21 mouse cellular contexts compared by ENCODE assay signal in genomic region chr4:116844324-116844723, GRCm38 (mm10). TPM values are rescaled to one million over a fixed set of nuclear protein-coding genes. Genes with fewer than 3 reads are reported as not detected.
DNase-seq lines count a peak whose midpoint lies in the region; ATAC-seq and TF ChIP-seq lines count a peak whose summit lies in the region.
"Had no signal": no experiment of that assay in that cellular context is flagged by ENCODE, and none has a peak within 500 bp of the region (broad histone marks: within the 10 kb centered on the region; RNA-seq: fewer than 3 reads in every experiment).

No protein-coding gene starts in this region.

- H3K4me2 ChIP-seq in liver, postnatal 0 days (ENCODE audit: low read depth, low read length), result no peak overlapping the region
- H3K4me2 ChIP-seq: forebrain, embryonic 13.5 days; heart, embryonic 11.5 days; hindbrain, embryonic 12.5 days; hindbrain, embryonic 15.5 days had no signal

- H3K9ac ChIP-seq in liver, adult 2 months (ENCODE audit: low read depth, low read length), result no peak overlapping the region
- no peak overlapping the region for H3K9ac ChIP-seq in liver, postnatal 0 days (replicated peaks)
- no peak overlapping the region for H3K9ac ChIP-seq in ES-Bruce4 (ENCODE audit: low read depth, poor library complexity, severe bottlenecking)
- H3K9ac ChIP-seq: forebrain, embryonic 13.5 days; hindbrain, embryonic 12.5 days; hindbrain, embryonic 15.5 days had no signal

- TF ChIP-seq EP300 in liver, postnatal 0 days (IDR thresholded peaks at IDR 0.05; ENCODE audit: low read depth), result no peak
- TF ChIP-seq EP300 in ES-Bruce4 (IDR thresholded peaks at IDR 0.05; ENCODE audit: insufficient read depth, low read depth, low read length), result no peak

- no peaks in the 10 kb centered on the region for H3K79me2 ChIP-seq in liver, adult 2 months (ENCODE audit: control insufficient read depth, insufficient read depth, low read length)

- ATAC-seq in liver, postnatal 0 days, result no peak
- ATAC-seq: CD4-positive, CD25-positive, alpha-beta regulatory T cell, adult 4 months; forebrain, embryonic 13.5 days; forebrain, embryonic 16.5 days had no signal

- peaks cover 3% of the 10 kb centered on the region; the same call in 1 of the 2 replicates for H3K9me3 ChIP-seq in liver, postnatal 0 days (ENCODE audit: low read length)
- H3K9me3 ChIP-seq in E14TG2a.4 (ENCODE audit: low read length), result no peaks in the 10 kb centered on the region
- no peaks in the 10 kb centered on the region for H3K9me3 ChIP-seq in ES-Bruce4 (replicated peaks; ENCODE audit: control insufficient read depth, insufficient read depth, low read length, poor library complexity, severe bottlenecking)
- H3K9me3 ChIP-seq: forebrain, embryonic 10.5 days; forebrain, embryonic 13.5 days; hindbrain, embryonic 12.5 days; hindbrain, embryonic 15.5 days had no signal

- H3K4me3 ChIP-seq in liver, adult 2 months (ENCODE audit: insufficient read depth, low read depth, low read length), result no peak overlapping the region
- no peak overlapping the region for H3K4me3 ChIP-seq in liver, postnatal 0 days (ENCODE audit: low read depth, low read length)
- no peak overlapping the region for H3K4me3 ChIP-seq in E14TG2a.4 (replicated peaks; ENCODE audit: low read length)
- no peak overlapping the region for H3K4me3 ChIP-seq in ES-Bruce4 (ENCODE audit: low read depth, low read length)
- H3K4me3 ChIP-seq: forebrain, embryonic 10.5 days; forebrain, embryonic 13.5 days; hindbrain, embryonic 12.5 days; hindbrain, embryonic 15.5 days had no signal

- TF ChIP-seq CTCF in liver, adult 2 months (IDR thresholded peaks at IDR 0.05; ENCODE audit: low read depth, low read length), result peak; percentile 18; the same call in 1 of the 2 replicates
- TF ChIP-seq CTCF in liver, postnatal 0 days (IDR thresholded peaks at IDR 0.05; ENCODE audit: low read depth), result no peak
- TF ChIP-seq CTCF in E14TG2a.4 (conservative IDR thresholded peaks at IDR 0.05; ENCODE audit: low read length) (peak; percentile 79), ES-Bruce4 (IDR thresholded peaks at IDR 0.05; ENCODE audit: low read depth, low read length) (peak; percentile 51)

- DNase-seq in liver, adult 2 months (ENCODE audit: extremely low read depth, low read depth, low spot score), result no peak
- DNase-seq in liver, postnatal 0 days, result no peak
- peak; percentile 79 for DNase-seq in ZHBTc4 (ENCODE audit: low read depth, low spot score)
- no peak for DNase-seq in left cerebral cortex, postnatal 4 days
- DNase-seq: adrenal gland, postnatal 10 days; adrenal gland, postnatal 36 days; cerebellum, adult 18-20 months; cerebellum, adult 9-10 months; cerebellum, postnatal 14 days; gastrocnemius, postnatal 10 days; heart, adult 11 months had no signal

- no peaks in the 10 kb centered on the region for H3K4me1 ChIP-seq in liver, adult 2 months (ENCODE audit: control insufficient read depth, insufficient read depth, low read length)
- no peaks in the 10 kb centered on the region for H3K4me1 ChIP-seq in liver, postnatal 0 days (ENCODE audit: insufficient read depth)
- H3K4me1 ChIP-seq in E14TG2a.4 (replicated peaks; ENCODE audit: low read depth, low read length) (peaks cover 10% of the 10 kb centered on the region), ES-Bruce4 (ENCODE audit: control insufficient read depth, insufficient read depth, low read length) (no peaks in the 10 kb centered on the region)
- H3K4me1 ChIP-seq: forebrain, embryonic 13.5 days; hindbrain, embryonic 12.5 days; hindbrain, embryonic 15.5 days had no signal

- no peaks in the 10 kb centered on the region for H3K36me3 ChIP-seq in liver, adult 2 months (ENCODE audit: control insufficient read depth, insufficient read depth, low read length)
- no peaks in the 10 kb centered on the region for H3K36me3 ChIP-seq in liver, postnatal 0 days (replicated peaks; ENCODE audit: insufficient read depth, low read length)
- H3K36me3 ChIP-seq in E14TG2a.4 (ENCODE audit: insufficient read depth, low read length) (no peaks in the 10 kb centered on the region), ES-Bruce4 (ENCODE audit: control insufficient read depth, insufficient read depth, low read length, poor library complexity, severe bottlenecking) (no peaks in the 10 kb centered on the region)
- H3K36me3 ChIP-seq: forebrain, embryonic 10.5 days; hindbrain, embryonic 12.5 days; hindbrain, embryonic 15.5 days had no signal

- WGBS in liver, adult 2 months, result 97% methylated on average over 3 of the region's 3 CpGs
- 87% methylated on average over 3 of the region's 3 CpGs for WGBS in liver, postnatal 0 days (ENCODE audit: insufficient replicate concordance)

- no peak overlapping the region for H3K27ac ChIP-seq in liver, adult 2 months (replicated peaks; ENCODE audit: insufficient read depth, low read depth, low read length)
- no peak overlapping the region for H3K27ac ChIP-seq in liver, postnatal 0 days (ENCODE audit: low read depth)
- no peak overlapping the region for H3K27ac ChIP-seq in ES-Bruce4 (ENCODE audit: insufficient read depth, low read length)
- H3K27ac ChIP-seq: forebrain, embryonic 10.5 days; forebrain, embryonic 13.5 days; hindbrain, embryonic 12.5 days; hindbrain, embryonic 15.5 days had no signal

- TF ChIP-seq POLR2A in liver, adult 2 months (IDR thresholded peaks at IDR 0.05; ENCODE audit: extremely low read depth, insufficient read depth, low read length), result no peak
- no peak for TF ChIP-seq POLR2A in ES-Bruce4 (IDR thresholded peaks at IDR 0.05; ENCODE audit: insufficient read depth, low read length)

- intact Hi-C loops in left cerebral cortex, postnatal 4 days (cut with DNase I), result no loop called here

- H3K27me3 ChIP-seq in liver, adult 2 months (ENCODE audit: control insufficient read depth, insufficient read depth, low read length), result no peaks in the 10 kb centered on the region
- no peaks in the 10 kb centered on the region for H3K27me3 ChIP-seq in liver, postnatal 0 days (ENCODE audit: insufficient read depth, low read length)
- H3K27me3 ChIP-seq in E14TG2a.4 (ENCODE audit: insufficient read depth, low read length) (peaks cover 26% of the 10 kb centered on the region), ES-Bruce4 (ENCODE audit: control insufficient read depth, insufficient read depth, low read length, poor library complexity, severe bottlenecking) (no peaks in the 10 kb centered on the region; the same call in 1 of the 2 replicates)
- H3K27me3 ChIP-seq: forebrain, embryonic 13.5 days; hindbrain, embryonic 12.5 days; hindbrain, embryonic 15.5 days had no signal

RNA-seq across cellular contexts. Expression of gene Hpdl, which starts 22.8 kb away (rescaled TPM):
- 0.18 TPM in 1 of 2 replicates, not detected in the other for total RNA-seq in liver, adult 2 months (2014; rRNA removed)
- 0.11 and 0.15 TPM in 2 replicates for polyA plus RNA-seq in liver, adult 2 months (2012; rRNA removed)
- 0.22 TPM in 1 of 2 replicates, not detected in the other for polyA plus RNA-seq in liver, postnatal 0 days (2015; fragmentation: Nextera tagmentation; extraction: Ambion mirVana)
- polyA plus RNA-seq in ES-Bruce4 (2011; ENCODE audit: insufficient read depth, insufficient read length, low read depth, missing spikeins), result 3.9 and 4.2 TPM in 2 replicates
- total RNA-seq in left cerebral cortex, postnatal 4 days (2021), result under 1 TPM; 0.82 to 0.83 TPM
- total RNA-seq: MEL had no signal

RNA-seq across cellular contexts. Expression of gene Zswim5, which starts 32.9 kb away (rescaled TPM):
- total RNA-seq in liver, adult 2 months (2014; rRNA removed), result 0.65 and 0.87 TPM in 2 replicates
- 1.1 and 1.2 TPM in 2 replicates for polyA plus RNA-seq in liver, adult 2 months (2012; rRNA removed)
- polyA plus RNA-seq in liver, postnatal 0 days (2015; fragmentation: Nextera tagmentation; extraction: Ambion mirVana), result 0.06 TPM in 2 replicates
- polyA plus RNA-seq in ES-Bruce4 (2011; ENCODE audit: insufficient read depth, insufficient read length, low read depth, missing spikeins), result 2.1 and 2.5 TPM in 2 replicates
- total RNA-seq in left cerebral cortex, postnatal 4 days (2021), result 10 to 100 TPM; 14.0 to 14.5 TPM
- total RNA-seq: MEL had no signal
- polyA plus RNA-seq: CD4-positive, CD25-positive, alpha-beta regulatory T cell, adult 4 months had no signal

RNA-seq across cellular contexts. Expression of gene Mutyh, which starts 36.8 kb away (rescaled TPM):
- total RNA-seq in liver, adult 2 months (2014; rRNA removed), result 0.28 and 1.5 TPM in 2 replicates
- polyA plus RNA-seq in liver, adult 2 months (2012; rRNA removed), result 0.29 and 1.2 TPM in 2 replicates
- polyA plus RNA-seq in liver, postnatal 0 days (2015; fragmentation: Nextera tagmentation; extraction: Ambion mirVana), result 1.4 and 1.7 TPM in 2 replicates
- polyA plus RNA-seq in ES-Bruce4 (2011; ENCODE audit: insufficient read depth, insufficient read length, low read depth, missing spikeins), result 23.6 and 30.0 TPM in 2 replicates
- total RNA-seq in left cerebral cortex, postnatal 4 days (2021), result 1 to 10 TPM; 3.8 to 3.9 TPM

RNA-seq across cellular contexts. Expression of gene Toe1, which starts 36.9 kb away (rescaled TPM):
- total RNA-seq in liver, adult 2 months (2014; rRNA removed), result 11.4 and 11.7 TPM in 2 replicates
- polyA plus RNA-seq in liver, adult 2 months (2012; rRNA removed), result 8.1 and 10.9 TPM in 2 replicates
- polyA plus RNA-seq in liver, postnatal 0 days (2015; fragmentation: Nextera tagmentation; extraction: Ambion mirVana), result 9.2 and 9.3 TPM in 2 replicates
- 14.9 and 19.2 TPM in 2 replicates for polyA plus RNA-seq in ES-Bruce4 (2011; ENCODE audit: insufficient read depth, insufficient read length, low read depth, missing spikeins)
- total RNA-seq in left cerebral cortex, postnatal 4 days (2021), result 10 to 100 TPM; 18.1 to 18.9 TPM
